Mouse (Mus musculus) E14TG2a.4 (cell line): ENCODE results near the gene Galnt9.
A peak's percentile ranks its signal among the peaks of the same experiment; 100 is the strongest.

Experiments used
- H3K27me3 ChIP-seq: 2 replicates; pipeline ENCODE4 v1.6.1; 2014; ENCODE audit warnings: low read length, control low read depth; ENCODE audit not compliant: insufficient read depth
- H3K36me3 ChIP-seq: 2 replicates; pipeline ENCODE4 v1.6.1; 2014; ENCODE audit warnings: low read length, control low read depth; ENCODE audit not compliant: insufficient read depth
- H3K4me1 ChIP-seq: replicated peaks from 2 replicates; pipeline ENCODE4 v1.6.1; 2014; ENCODE audit warnings: low read depth, low read length, control low read depth
- H3K4me3 ChIP-seq: replicated peaks from 2 replicates; pipeline ENCODE4 v1.5.1; 2014; ENCODE audit warnings: mild to moderate bottlenecking, low read length
- H3K9me3 ChIP-seq: 2 replicates; pipeline ENCODE4 v1.6.1; 2014; ENCODE audit warnings: low read length, control low read depth
- CTCF ChIP-seq: conservative IDR thresholded peaks from 2 replicates; pipeline ENCODE4 v1.5.1; 2014; ENCODE audit warnings: low read length
- NANOG ChIP-seq: IDR thresholded peaks from 2 replicates; pipeline ENCODE4 v1.6.1; 2014; ENCODE audit warnings: borderline replicate concordance, low read length, mixed read lengths
- POU5F1 ChIP-seq: IDR thresholded peaks from 2 replicates; pipeline ENCODE4 v1.6.1; 2014; ENCODE audit warnings: low read length, borderline replicate concordance

Gene Galnt9

GRCm38 (mm10) chr5:110507943-110508342 lies 36.2 kb upstream of the Galnt9 start:
- no peak overlapping the region for H3K4me3 ChIP-seq
- no peaks in the 10 kb centered on the region for H3K9me3 ChIP-seq
- peaks cover 17% of the 10 kb centered on the region for H3K27me3 ChIP-seq
- H3K4me1 ChIP-seq, result peaks cover 7% of the 10 kb centered on the region
- no peak for TF ChIP-seq NANOG
- no peak for TF ChIP-seq CTCF
- H3K36me3 ChIP-seq, result no peaks in the 10 kb centered on the region

DNA sequence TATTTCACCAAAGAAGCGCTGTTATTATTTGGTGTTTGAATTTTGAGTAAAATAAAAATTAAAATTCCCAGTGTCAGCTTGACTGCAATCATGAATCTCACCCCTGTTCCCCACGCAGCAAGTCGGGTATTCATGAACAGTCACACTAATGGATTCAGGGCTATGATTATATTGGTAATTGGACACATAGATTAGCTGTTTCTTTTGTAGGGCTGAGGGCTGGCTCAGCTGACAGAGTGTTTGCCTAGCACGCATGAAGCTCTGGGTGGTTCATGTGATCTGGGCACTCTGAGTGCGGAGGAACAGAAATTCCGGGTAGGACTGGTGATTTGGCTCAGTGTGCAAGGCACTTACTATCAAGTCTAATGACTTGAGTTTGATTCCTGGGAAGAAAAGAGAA lies 33.8 kb upstream of the Galnt9 start:
- no peak for TF ChIP-seq NANOG
- no peak for TF ChIP-seq POU5F1
- no peak for TF ChIP-seq CTCF
- no peaks in the 10 kb centered on the region for H3K9me3 ChIP-seq
- peaks cover 27% of the 10 kb centered on the region for H3K27me3 ChIP-seq
- H3K36me3 ChIP-seq, result no peaks in the 10 kb centered on the region
- H3K4me3 ChIP-seq, result no peak overlapping the region
- peaks cover 7% of the 10 kb centered on the region for H3K4me1 ChIP-seq

- peaks cover 11% of the 10 kb centered on the region for H3K4me1 ChIP-seq
- TF ChIP-seq NANOG, result no peak
- no peak for TF ChIP-seq POU5F1
- no peak for TF ChIP-seq CTCF
- H3K9me3 ChIP-seq, result no peaks in the 10 kb centered on the region
- H3K36me3 ChIP-seq, result no peaks in the 10 kb centered on the region
- peaks cover 53% of the 10 kb centered on the region for H3K27me3 ChIP-seq
- H3K4me3 ChIP-seq, result no peak overlapping the region
These were observed 30.4 kb upstream of the Galnt9 start for GRCm38 (mm10) chr5:110513791-110514190.

DNA sequence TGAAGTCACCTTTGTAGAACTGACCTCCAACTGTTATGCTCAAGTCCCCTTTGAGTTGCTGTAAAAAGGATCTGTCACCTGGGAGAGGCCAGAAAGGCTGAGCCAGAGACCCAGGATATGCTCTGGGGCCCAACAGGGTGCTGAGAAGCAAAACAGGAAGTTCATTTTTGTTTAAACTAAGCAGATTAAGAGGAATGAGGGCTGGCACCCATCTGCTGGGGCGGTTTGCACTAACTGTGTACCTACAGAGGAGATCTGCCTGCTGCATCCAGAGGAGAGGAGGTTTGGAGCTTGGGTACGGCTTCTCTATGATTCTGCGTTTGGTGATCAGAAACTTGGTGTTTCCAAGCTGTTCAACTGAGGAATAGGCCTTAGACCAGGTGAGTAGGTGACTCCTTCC lies 29.5 kb upstream of the Galnt9 start:
- H3K36me3 ChIP-seq, result no peaks in the 10 kb centered on the region
- no peaks in the 10 kb centered on the region for H3K9me3 ChIP-seq
- TF ChIP-seq NANOG (no peak), CTCF (no peak), POU5F1 (no peak)
- peaks cover 57% of the 10 kb centered on the region for H3K27me3 ChIP-seq
- H3K4me1 ChIP-seq, result peaks cover 11% of the 10 kb centered on the region
- no peak overlapping the region for H3K4me3 ChIP-seq

- TF ChIP-seq CTCF, result no peak
- no peak for TF ChIP-seq NANOG
- TF ChIP-seq POU5F1, result no peak
- H3K36me3 ChIP-seq, result no peaks in the 10 kb centered on the region
- H3K4me1 ChIP-seq, result peaks cover 11% of the 10 kb centered on the region
- H3K9me3 ChIP-seq, result no peaks in the 10 kb centered on the region
- peaks cover 65% of the 10 kb centered on the region for H3K27me3 ChIP-seq
- H3K4me3 ChIP-seq, result no peak overlapping the region
These were observed 27.8 kb upstream of the Galnt9 start for GRCm38 (mm10) chr5:110516390-110516789.

GRCm38 (mm10) chr5:110518086-110518783 lies 25.9 kb upstream of the Galnt9 start:
- H3K4me3 ChIP-seq, result peak overlapping the region; percentile 53; the same call in 1 of the 2 replicates
- no peak for TF ChIP-seq CTCF
- TF ChIP-seq NANOG, result no peak
- TF ChIP-seq POU5F1, result no peak
- no peaks in the 10 kb centered on the region for H3K36me3 ChIP-seq
- peaks cover 70% of the 10 kb centered on the region for H3K27me3 ChIP-seq
- H3K4me1 ChIP-seq, result peaks cover 20% of the 10 kb centered on the region
- no peaks in the 10 kb centered on the region for H3K9me3 ChIP-seq

DNA sequence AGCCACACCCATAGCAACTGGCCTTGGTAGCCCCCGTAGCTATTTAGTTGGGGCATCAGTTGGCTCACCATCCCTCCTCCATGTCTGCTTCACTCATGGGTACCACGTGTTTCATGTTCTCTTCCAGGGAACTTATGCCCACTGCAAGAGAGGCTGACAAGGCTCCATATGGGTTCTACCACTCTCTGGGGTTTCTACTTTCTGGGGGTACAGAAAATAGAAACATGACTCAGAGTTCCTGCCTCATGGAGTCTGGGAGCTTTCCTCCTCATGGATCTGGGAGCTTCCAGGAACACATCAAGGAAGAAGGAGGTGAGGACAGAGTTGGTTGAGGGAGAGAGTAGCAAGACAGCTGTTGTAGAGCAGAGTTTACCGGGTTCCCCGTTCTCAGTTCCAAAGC lies 23.2 kb upstream of the Galnt9 start:
- Histone ChIP-seq H3K4me3 (no peak overlapping the region), H3K9me3 (no peaks in the 10 kb centered on the region), H3K36me3 (no peaks in the 10 kb centered on the region), H3K4me1 (peaks cover 20% of the 10 kb centered on the region), H3K27me3 (peaks cover 62% of the 10 kb centered on the region)
- TF ChIP-seq NANOG (no peak), CTCF (no peak), POU5F1 (no peak)

GRCm38 (mm10) chr5:110521822-110522221 lies 22.3 kb upstream of the Galnt9 start:
- no peaks in the 10 kb centered on the region for H3K36me3 ChIP-seq
- H3K4me1 ChIP-seq, result peaks cover 20% of the 10 kb centered on the region
- no peak overlapping the region for H3K4me3 ChIP-seq
- no peaks in the 10 kb centered on the region for H3K9me3 ChIP-seq
- H3K27me3 ChIP-seq, result peaks cover 62% of the 10 kb centered on the region
- TF ChIP-seq CTCF, result no peak
- no peak for TF ChIP-seq POU5F1
- no peak for TF ChIP-seq NANOG

DNA sequence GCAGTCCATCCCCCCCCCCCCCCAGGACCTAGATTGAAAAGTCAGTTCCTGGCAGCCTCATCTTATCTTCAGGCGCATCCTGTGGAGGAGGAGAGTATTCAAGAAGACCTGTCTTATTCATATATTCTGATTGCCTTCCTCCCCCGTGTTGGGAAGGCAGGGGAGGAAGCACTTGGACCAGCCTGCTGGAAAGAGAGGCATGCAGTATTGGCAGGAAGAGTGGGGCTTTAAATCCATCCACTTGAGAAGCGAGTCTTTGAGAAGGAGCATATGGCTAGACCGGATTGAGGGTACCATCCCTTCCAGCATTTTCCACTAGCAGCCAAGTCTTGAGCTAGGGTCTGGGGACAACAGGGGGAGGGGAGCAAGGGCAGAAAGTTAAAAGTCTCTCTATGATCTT lies 20.9 kb upstream of the Galnt9 start:
- peaks cover 12% of the 10 kb centered on the region for H3K4me1 ChIP-seq
- no peaks in the 10 kb centered on the region for H3K9me3 ChIP-seq
- H3K27me3 ChIP-seq, result peaks cover 50% of the 10 kb centered on the region
- no peak overlapping the region for H3K4me3 ChIP-seq
- no peaks in the 10 kb centered on the region for H3K36me3 ChIP-seq
- TF ChIP-seq POU5F1 (no peak), CTCF (no peak), NANOG (no peak)

GRCm38 (mm10) chr5:110525701-110526100 lies 18.5 kb upstream of the Galnt9 start:
- Histone ChIP-seq H3K4me1 (peaks cover 18% of the 10 kb centered on the region), H3K9me3 (no peaks in the 10 kb centered on the region), H3K36me3 (no peaks in the 10 kb centered on the region), H3K27me3 (peaks cover 41% of the 10 kb centered on the region), H3K4me3 (no peak overlapping the region)
- TF ChIP-seq CTCF, result no peak
- TF ChIP-seq POU5F1, result no peak
- TF ChIP-seq NANOG, result no peak
